Mouse (Mus musculus) kidney, postnatal 0 days (tissue): ENCODE results near the gene Gm28053. TPM values are rescaled to one million over a fixed set of nuclear protein-coding genes. Genes with fewer than 3 reads are reported as not detected.
A peak's percentile ranks its signal among the peaks of the same experiment; 100 is the strongest.

ENCODE experiments used
- ATAC-seq: fragments of 200-750 bp; cut with Nextera tagmentation; replicated peaks from 2 replicates; pipeline ENCODE4 v1.8.0; 2017; ENCODE audit warnings: low read depth, moderate number of reproducible peaks, moderate TSS enrichment, moderate library complexity; ENCODE audit not compliant: low FRiP score
- DNase-seq: peaks from one replicate; pipeline ENCODE4 v3.0.0-alpha.2; 2016; ENCODE audit warnings: low spot score
- H3K27ac ChIP-seq: fragments of 300-500 bp; sonication (generic); 2 replicates; pipeline ENCODE4 v1.5.1; 2014; ENCODE audit warnings: mild to moderate bottlenecking
- H3K27me3 ChIP-seq: fragments of 300-500 bp; sonication (generic); 2 replicates; pipeline ENCODE4 v1.6.1; 2014; ENCODE audit warnings: low read length, mixed read lengths; ENCODE audit not compliant: insufficient read depth
- H3K36me3 ChIP-seq: fragments of 300-500 bp; sonication (generic); 2 replicates; pipeline ENCODE4 v1.6.1; 2014; ENCODE audit warnings: low read length, mixed read lengths; ENCODE audit not compliant: insufficient read depth
- H3K4me1 ChIP-seq: fragments of 300-500 bp; sonication (generic); replicated peaks from 2 replicates; pipeline ENCODE4 v1.6.1; 2014; ENCODE audit warnings: antibody characterized with exemption, low read length, mixed read lengths; ENCODE audit not compliant: insufficient read depth
- H3K4me2 ChIP-seq: fragments of 300-500 bp; sonication (generic); 2 replicates; pipeline ENCODE4 v1.6.1; 2014; ENCODE audit warnings: mild to moderate bottlenecking, low read length, moderate library complexity, mixed read lengths
- H3K4me3 ChIP-seq: fragments of 300-500 bp; sonication (generic); replicated peaks from 2 replicates; pipeline ENCODE4 v1.5.1; 2014; ENCODE audit warnings: low read depth, low read length
- H3K9ac ChIP-seq: fragments of 300-500 bp; sonication (generic); 2 replicates; pipeline ENCODE4 v1.6.1; 2014; ENCODE audit warnings: low read depth, low read length
- H3K9me3 ChIP-seq: fragments of 300-500 bp; sonication (generic); replicated peaks from 2 replicates; pipeline ENCODE4 v1.6.1; 2016; ENCODE audit warnings: low read length, inconsistent platforms, mixed read lengths
- CTCF ChIP-seq: IDR thresholded peaks from 2 replicates; pipeline ENCODE4 v1.5.1; 2016; ENCODE audit warnings: antibody characterized with exemption, low read depth, mild to moderate bottlenecking, moderate library complexity
- WGBS: fragments of 180-500 bp; shearing (Covaris S2); extraction: QIAGEN DNeasy Blood & Tissue Kit; methylation state at CpG from one replicate; pipeline ENCODE4 v1.1.7; 2014; 5-methylcytosine and 5-hydroxymethylcytosine counted together
- polyA plus RNA-seq: library from polyadenylated mRNA; unstranded; fragments of >200 nt; fragmentation: Nextera tagmentation; extraction: Ambion mirVana; gene quantifications from 2 replicates; pipeline ENCODE4 v1.2.1, GENCODE M21; 2015

Gm28053 gene
- polyA plus RNA-seq, 1 experiment from 2014 or later = 2.7 TPM

DNA sequence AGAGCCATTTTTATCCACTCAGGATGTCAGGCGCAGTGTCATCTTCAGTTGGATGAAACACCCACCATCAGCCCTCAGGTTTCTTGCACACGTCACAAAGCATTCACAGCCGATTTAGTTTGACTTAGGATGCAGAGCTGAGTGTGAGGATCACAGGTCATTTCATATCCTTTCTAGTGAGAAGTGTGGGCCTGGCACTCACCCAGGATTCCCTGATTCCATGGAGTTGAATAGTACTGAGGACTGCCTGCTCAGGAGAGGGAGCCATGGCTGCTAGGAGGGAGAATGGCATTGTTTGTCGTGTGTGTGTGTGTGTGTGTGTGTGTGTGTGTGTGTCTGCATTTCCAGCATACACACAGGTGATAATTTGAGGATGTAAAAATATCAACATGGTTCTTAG, 1.9 kb downstream of the Gm28053 start:
- TF ChIP-seq CTCF = no peak
- 82% methylated on average over 4 of the region's 4 CpGs for WGBS
- ATAC-seq = no peak

DNA sequence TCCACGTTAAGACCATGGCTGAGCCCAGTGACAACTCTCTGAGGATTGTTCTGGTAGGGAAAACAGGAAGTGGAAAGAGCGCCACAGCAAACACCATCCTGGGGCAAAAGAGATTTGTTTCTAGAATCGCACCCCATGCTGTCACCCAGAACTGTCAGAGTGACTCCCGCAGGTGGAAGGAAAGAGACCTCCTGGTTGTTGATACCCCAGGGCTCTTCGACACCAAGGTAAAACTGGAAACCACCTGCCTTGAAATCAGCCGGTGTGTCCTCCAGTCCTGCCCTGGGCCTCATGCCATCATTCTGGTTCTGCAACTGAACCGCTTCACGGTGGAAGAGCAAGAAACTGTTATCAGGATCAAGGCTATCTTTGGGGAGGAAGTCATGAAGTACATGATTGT, 5.1 kb downstream of the Gm28053 start:
- H3K4me2 ChIP-seq = no peak overlapping the region
- WGBS = 78% methylated on average over 8 of the region's 8 CpGs
- H3K4me3 ChIP-seq = no peak overlapping the region
- no peaks in the 10 kb centered on the region for H3K36me3 ChIP-seq
- DNase-seq = no peak
- TF ChIP-seq CTCF = no peak
- H3K27me3 ChIP-seq = no peaks in the 10 kb centered on the region
- H3K9me3 ChIP-seq = no peaks in the 10 kb centered on the region
- no peaks in the 10 kb centered on the region for H3K4me1 ChIP-seq
- H3K27ac ChIP-seq = no peak overlapping the region
- no peak for ATAC-seq
- H3K9ac ChIP-seq = no peak overlapping the region

More for the DNA sequence above, 1.9 kb downstream of the Gm28053 start:
- Histone ChIP-seq H3K27ac (no peak overlapping the region), H3K36me3 (no peaks in the 10 kb centered on the region), H3K27me3 (no peaks in the 10 kb centered on the region), H3K9me3 (no peaks in the 10 kb centered on the region), H3K4me3 (no peak overlapping the region), H3K9ac (no peak overlapping the region), H3K4me2 (no peak overlapping the region), H3K4me1 (no peaks in the 10 kb centered on the region)
- no peak for DNase-seq

DNA sequence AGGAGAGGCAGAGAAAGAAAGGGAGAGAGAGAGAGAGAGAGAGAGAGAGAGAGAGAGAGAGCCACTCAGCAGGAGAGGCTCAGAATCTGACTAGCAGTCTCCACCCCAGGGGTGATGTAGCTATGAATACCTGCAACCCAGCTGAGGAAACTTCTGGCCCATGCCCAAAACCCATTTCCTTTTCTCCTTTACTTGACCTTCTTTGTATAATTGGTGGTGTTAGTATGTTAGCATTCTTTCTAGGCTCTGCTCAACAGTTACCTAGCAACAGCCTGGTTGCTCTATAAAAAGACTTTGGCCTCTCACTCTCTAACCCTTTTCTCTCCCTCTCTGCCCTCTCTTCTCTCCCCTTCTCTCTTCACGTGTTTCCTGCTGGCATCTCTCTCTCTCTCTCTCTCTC, 7.1 kb downstream of the Gm28053 start:
- no peak overlapping the region for H3K4me3 ChIP-seq
- H3K4me1 ChIP-seq = no peaks in the 10 kb centered on the region
- 0% methylated on average over 1 of the region's 1 CpGs for WGBS
- H3K4me2 ChIP-seq = no peak overlapping the region
- H3K9ac ChIP-seq = no peak overlapping the region
- no peaks in the 10 kb centered on the region for H3K27me3 ChIP-seq
- DNase-seq (peak; percentile 82), ATAC-seq (peak; percentile 86)
- H3K36me3 ChIP-seq = no peaks in the 10 kb centered on the region
- no peaks in the 10 kb centered on the region for H3K9me3 ChIP-seq
- peak overlapping the region; percentile 55 for H3K27ac ChIP-seq
- no peak for TF ChIP-seq CTCF

DNA sequence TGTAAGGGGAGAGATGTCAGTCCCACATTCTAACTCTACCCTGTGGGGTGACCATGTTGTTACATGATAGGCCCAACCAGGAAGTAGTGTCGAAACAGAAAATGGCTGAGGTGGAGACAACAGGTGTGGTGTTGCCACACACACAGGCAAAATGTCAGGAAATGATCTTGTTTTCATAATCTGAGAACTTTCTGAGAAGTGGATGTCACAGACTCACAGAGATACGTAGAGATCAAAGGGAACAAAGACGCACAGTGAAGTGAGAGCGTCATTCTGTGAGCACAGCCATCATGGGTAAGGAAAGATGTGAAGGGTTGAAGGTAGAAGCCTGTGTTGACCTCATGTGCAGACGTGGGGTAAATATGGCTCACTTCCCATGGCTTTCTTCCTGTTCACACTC, 9.4 kb downstream of the Gm28053 start:
- Histone ChIP-seq H3K4me1 (no peaks in the 10 kb centered on the region), H3K9me3 (no peaks in the 10 kb centered on the region), H3K27me3 (no peaks in the 10 kb centered on the region), H3K4me2 (no peak overlapping the region), H3K36me3 (no peaks in the 10 kb centered on the region), H3K27ac (no peak overlapping the region), H3K9ac (no peak overlapping the region), H3K4me3 (no peak overlapping the region)
- no peak for TF ChIP-seq CTCF
- DNase-seq (no peak), ATAC-seq (no peak)
- WGBS = 91% methylated on average over 5 of the region's 5 CpGs

DNA sequence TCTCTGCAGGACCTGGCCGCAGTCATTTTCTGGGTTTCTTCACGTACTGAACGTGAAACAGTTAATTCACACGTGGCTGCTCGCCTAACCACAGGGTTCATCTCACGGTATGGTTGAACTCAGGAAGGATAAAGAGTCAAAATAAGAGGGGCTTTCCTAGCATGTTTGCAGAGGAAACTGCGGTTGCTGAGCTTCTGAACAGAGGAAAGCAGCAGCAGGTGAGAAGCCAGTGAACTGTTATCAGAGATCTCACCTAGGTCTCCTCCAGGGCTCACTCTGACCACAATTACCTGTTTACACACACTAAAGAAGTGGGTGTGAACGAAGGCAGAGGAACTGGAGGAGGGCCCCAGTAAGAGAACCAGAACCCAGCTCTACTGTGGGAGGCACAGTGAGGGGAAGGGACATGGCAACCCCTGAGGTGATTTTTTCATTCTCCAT, 14.5 kb downstream of the Gm28053 start:
- ATAC-seq = no peak
- DNase-seq = no peak
- no peak overlapping the region for H3K27ac ChIP-seq
- H3K4me2 ChIP-seq = no peak overlapping the region
- no peaks in the 10 kb centered on the region for H3K9me3 ChIP-seq
- H3K9ac ChIP-seq = no peak overlapping the region
- H3K27me3 ChIP-seq = no peaks in the 10 kb centered on the region
- 42% methylated on average over 8 of the region's 8 CpGs for WGBS
- no peaks in the 10 kb centered on the region for H3K4me1 ChIP-seq
- TF ChIP-seq CTCF = no peak
- no peaks in the 10 kb centered on the region for H3K36me3 ChIP-seq
- no peak overlapping the region for H3K4me3 ChIP-seq

DNA sequence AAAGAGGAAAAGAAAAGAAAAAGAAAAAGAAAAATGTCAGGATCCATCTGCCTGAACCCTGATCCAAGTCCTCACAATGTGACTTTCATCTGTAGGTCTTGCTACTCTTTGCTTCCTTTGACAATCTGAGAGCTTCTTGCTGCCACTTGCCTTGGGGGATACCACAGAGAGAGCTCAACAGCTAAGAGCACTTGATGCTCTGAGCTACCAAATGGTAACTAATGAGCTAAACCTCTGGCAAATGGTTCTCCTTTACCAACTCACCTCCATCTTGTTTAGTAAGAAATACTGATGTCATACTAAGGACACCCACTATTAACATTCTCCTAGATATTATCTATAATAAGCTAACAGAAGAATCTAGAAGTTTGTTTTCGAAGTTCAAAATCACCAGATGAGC, 15.3 kb downstream of the Gm28053 start:
- no peak for TF ChIP-seq CTCF
- WGBS = 94% methylated on average over 1 of the region's 1 CpGs
- no peaks in the 10 kb centered on the region for H3K9me3 ChIP-seq

DNA sequence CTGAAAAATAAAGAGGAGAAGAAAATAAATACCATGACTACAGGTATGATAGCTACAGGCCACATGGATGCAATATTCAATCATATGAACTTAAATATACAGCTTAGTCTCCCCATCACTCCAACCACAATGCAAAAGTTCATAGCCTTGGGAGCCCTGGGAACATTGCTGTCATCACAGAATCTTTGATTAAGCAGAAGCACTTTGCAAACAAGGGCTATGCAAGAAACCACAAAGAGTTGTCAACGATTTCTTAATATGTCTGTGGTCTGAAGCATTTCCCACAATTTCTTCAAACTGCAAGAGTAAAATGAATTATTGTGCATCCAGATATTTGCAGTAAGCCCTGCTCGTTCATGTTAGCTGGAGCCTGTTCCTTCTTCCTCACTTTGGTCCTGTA, 18.6 kb downstream of the Gm28053 start:
- H3K9me3 ChIP-seq = no peaks in the 10 kb centered on the region
- no peak overlapping the region for H3K4me2 ChIP-seq
- H3K27me3 ChIP-seq = no peaks in the 10 kb centered on the region
- DNase-seq = no peak
- no peak overlapping the region for H3K9ac ChIP-seq
- no peak for ATAC-seq
- H3K36me3 ChIP-seq = no peaks in the 10 kb centered on the region
- H3K4me1 ChIP-seq = no peaks in the 10 kb centered on the region; the same call in 1 of the 2 replicates
- H3K4me3 ChIP-seq = no peak overlapping the region
- H3K27ac ChIP-seq = no peak overlapping the region
- WGBS = 83% methylated on average over 2 of the region's 2 CpGs
- TF ChIP-seq CTCF = no peak

More for the DNA sequence above, 15.3 kb downstream of the Gm28053 start:
- Histone ChIP-seq H3K27me3 (no peaks in the 10 kb centered on the region), H3K4me2 (no peak overlapping the region), H3K4me3 (no peak overlapping the region), H3K36me3 (no peaks in the 10 kb centered on the region), H3K9ac (no peak overlapping the region), H3K4me1 (no peaks in the 10 kb centered on the region), H3K27ac (no peak overlapping the region)
- ATAC-seq (no peak), DNase-seq (no peak)
